Mouse (Mus musculus) C2C12 (cell line): ENCODE results near the gene Stk25. TPM values are rescaled to one million over a fixed set of nuclear protein-coding genes. Genes with fewer than 3 reads are reported as not detected.

ENCODE experiments used
- H3K27me3 ChIP-seq: one replicate; pipeline ENCODE4 v1.6.1; 2011; ENCODE audit not compliant: control insufficient read depth, insufficient read depth, insufficient read length
- H3K36me3 ChIP-seq: one replicate; pipeline ENCODE4 v1.6.1; 2011; ENCODE audit not compliant: control insufficient read depth, insufficient read depth
- H3K4me3 ChIP-seq: one replicate; pipeline ENCODE4 v1.5.1; 2011; ENCODE audit warnings: mild to moderate bottlenecking, control low read depth; ENCODE audit not compliant: poor library complexity, insufficient read depth, severe bottlenecking
- H3K79me2 ChIP-seq: one replicate; pipeline ENCODE4 v1.6.1; 2011; ENCODE audit not compliant: control insufficient read depth, insufficient read depth
- H3K79me3 ChIP-seq: one replicate; pipeline ENCODE4 v1.6.1; 2011; ENCODE audit warnings: low read depth, control low read depth
- H3ac ChIP-seq: one replicate; pipeline ENCODE3; 2011; ENCODE audit warnings: low read depth; ENCODE audit not compliant: control insufficient read depth, insufficient read length
- CEBPB ChIP-seq: IDR thresholded peaks from one replicate; pipeline ENCODE4 v1.6.1; 2011; ENCODE audit warnings: low read depth, mild to moderate bottlenecking, control low read depth, moderate library complexity
- CTCF ChIP-seq: IDR thresholded peaks from one replicate; pipeline ENCODE4 v1.5.1; 2011; ENCODE audit not compliant: control insufficient read depth, insufficient read depth, insufficient read length
- FOSL1 ChIP-seq: IDR thresholded peaks from one replicate; pipeline ENCODE4 v1.8.0; 2011; ENCODE audit warnings: mild to moderate bottlenecking, low read length; ENCODE audit not compliant: poor library complexity, insufficient read depth, severe bottlenecking
- MAX ChIP-seq: IDR thresholded peaks from one replicate; pipeline ENCODE4 v1.6.1; 2011; ENCODE audit warnings: mild to moderate bottlenecking, control low read depth
- MYOD1 ChIP-seq: IDR thresholded peaks from one replicate; pipeline ENCODE4 v1.6.1; 2011; ENCODE audit warnings: low read depth; ENCODE audit not compliant: control insufficient read depth, insufficient read length
- MYOG ChIP-seq: IDR thresholded peaks from one replicate; pipeline ENCODE4 v1.6.1; 2011; ENCODE audit not compliant: control insufficient read depth, insufficient read length; ENCODE audit errors: extremely low read depth
- USF1 ChIP-seq: IDR thresholded peaks from one replicate; pipeline ENCODE4 v1.6.1; 2011; ENCODE audit warnings: low read depth, mild to moderate bottlenecking, control low read depth, moderate library complexity
- polyA plus RNA-seq: library from polyadenylated mRNA; unstranded; fragments of >200 nt; fragmentation: generic; extraction: Trizol; gene quantifications from one replicate; pipeline ENCODE4 v1.2.1, GENCODE M21; 2012; ENCODE audit warnings: missing spikeins

Gene Stk25
- polyA plus RNA-seq, 1 experiment = 57.6 TPM

DNA sequence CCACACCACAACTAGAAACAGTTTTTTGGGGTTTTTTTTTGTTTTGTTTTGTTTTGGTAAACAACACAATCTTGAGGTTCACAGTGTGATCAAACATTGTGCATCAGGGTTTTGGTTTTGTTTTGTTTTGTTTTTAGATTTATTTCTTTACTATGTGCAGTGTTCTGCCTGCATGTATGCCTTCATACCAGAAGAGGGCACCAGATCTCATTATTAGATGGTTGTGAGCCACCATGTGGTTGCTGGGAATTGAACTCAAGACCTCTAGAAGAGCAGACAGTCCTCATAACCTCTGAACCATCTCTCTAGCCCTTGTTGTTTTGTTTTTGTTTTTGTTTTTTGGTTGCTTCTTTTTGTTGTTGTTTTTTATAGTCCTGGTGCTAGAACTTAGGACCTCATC is 64.5 kb downstream of the Stk25 start:
- Histone ChIP-seq H3ac (no peak overlapping the region), H3K79me2 (no peaks in the 10 kb centered on the region), H3K27me3 (no peaks in the 10 kb centered on the region), H3K36me3 (no peaks in the 10 kb centered on the region), H3K79me3 (no peaks in the 10 kb centered on the region), H3K4me3 (no peak overlapping the region)
- TF ChIP-seq MYOD1 (no peak), FOSL1 (no peak), MYOG (no peak), CEBPB (no peak), USF1 (no peak), MAX (no peak), CTCF (no peak)

DNA sequence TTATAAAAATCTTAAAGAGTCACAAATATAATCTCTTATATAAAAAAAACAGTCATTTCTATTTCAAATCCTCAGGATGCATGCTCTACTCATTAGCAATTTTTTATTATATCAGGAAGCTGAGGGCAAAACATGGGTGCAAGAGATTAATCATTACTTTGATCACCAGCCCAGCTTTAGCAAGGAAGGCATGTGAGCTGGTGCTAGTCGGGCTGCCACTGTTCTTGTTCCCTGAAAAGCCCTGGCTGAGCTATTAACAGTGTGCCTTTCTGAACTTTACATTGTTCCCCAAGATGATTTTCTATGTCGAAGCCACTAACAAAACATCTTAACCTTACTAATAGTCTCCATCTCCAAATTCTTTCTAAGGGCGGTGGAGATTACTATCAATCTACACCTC is 70.1 kb downstream of the Stk25 start:
- TF ChIP-seq MAX = no peak
- no peak for TF ChIP-seq CTCF
- no peak for TF ChIP-seq USF1
- TF ChIP-seq MYOD1 = no peak
- TF ChIP-seq FOSL1 = no peak
- TF ChIP-seq MYOG = no peak
- TF ChIP-seq CEBPB = no peak
- H3K27me3 ChIP-seq = no peaks in the 10 kb centered on the region
- H3K79me2 ChIP-seq = no peaks in the 10 kb centered on the region
- no peak overlapping the region for H3K4me3 ChIP-seq
- H3K79me3 ChIP-seq = no peaks in the 10 kb centered on the region
- H3ac ChIP-seq = no peak overlapping the region
- H3K36me3 ChIP-seq = no peaks in the 10 kb centered on the region

DNA sequence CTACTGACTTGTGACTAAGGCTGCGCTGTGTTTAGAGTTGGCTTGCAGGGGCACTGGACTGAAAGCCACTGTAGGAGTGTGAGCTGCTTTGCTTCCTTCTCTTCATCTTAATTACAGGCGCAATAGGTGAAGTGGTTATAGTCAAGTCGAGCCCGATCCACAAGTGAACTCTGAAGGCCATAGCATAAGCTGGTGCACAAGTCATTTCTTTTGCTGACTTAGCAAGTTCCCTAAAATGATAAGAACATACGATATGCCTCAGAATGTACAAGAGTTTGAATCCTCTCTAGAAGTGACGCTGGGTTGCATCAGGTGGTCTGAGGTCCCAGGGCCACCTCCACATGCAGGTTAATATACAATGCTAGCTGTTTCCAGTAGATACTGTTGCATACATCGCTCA is 76.9 kb downstream of the Stk25 start:
- H3ac ChIP-seq = no peak overlapping the region
- H3K4me3 ChIP-seq = no peak overlapping the region
- no peak for TF ChIP-seq MAX
- TF ChIP-seq USF1 = no peak
- no peak for TF ChIP-seq CEBPB
- no peak for TF ChIP-seq CTCF
- no peak for TF ChIP-seq MYOD1
- no peak for TF ChIP-seq MYOG
- no peak for TF ChIP-seq FOSL1
- H3K36me3 ChIP-seq = no peaks in the 10 kb centered on the region
- H3K79me2 ChIP-seq = no peaks in the 10 kb centered on the region
- no peaks in the 10 kb centered on the region for H3K79me3 ChIP-seq
- H3K27me3 ChIP-seq = no peaks in the 10 kb centered on the region

- Histone ChIP-seq H3K36me3 (no peaks in the 10 kb centered on the region), H3K4me3 (no peak overlapping the region), H3ac (no peak overlapping the region), H3K27me3 (no peaks in the 10 kb centered on the region), H3K79me2 (no peaks in the 10 kb centered on the region), H3K79me3 (no peaks in the 10 kb centered on the region)
- no peak for TF ChIP-seq MYOD1
- no peak for TF ChIP-seq CEBPB
- TF ChIP-seq CTCF = no peak
- TF ChIP-seq FOSL1 = no peak
- TF ChIP-seq MYOG = no peak
- TF ChIP-seq MAX = no peak
These were observed 80.6 kb downstream of the Stk25 start for GRCm38 (mm10) chr1:93577861-93578260.

GRCm38 (mm10) chr1:93577066-93577465 is 81.4 kb downstream of the Stk25 start:
- no peaks in the 10 kb centered on the region for H3K79me3 ChIP-seq
- H3K27me3 ChIP-seq = no peaks in the 10 kb centered on the region
- H3ac ChIP-seq = no peak overlapping the region
- TF ChIP-seq USF1 (no peak), FOSL1 (no peak), CEBPB (no peak), MYOD1 (no peak), CTCF (no peak), MAX (no peak), MYOG (no peak)
- H3K4me3 ChIP-seq = no peak overlapping the region
- peaks cover under 1% of the 10 kb centered on the region for H3K36me3 ChIP-seq
- H3K79me2 ChIP-seq = no peaks in the 10 kb centered on the region

Other genes starting within 250 kb of the Stk25 start
- 134 TPM for gene Hdlbp, start 179.8 kb downstream of the Stk25 start, polyA plus RNA-seq
- 3.0 TPM for gene Farp2, start 146.6 kb downstream of the Stk25 start, polyA plus RNA-seq
- gene Bok, start 27.0 kb upstream of the Stk25 start, polyA plus RNA-seq = 219 TPM
- gene Atg4b, start 92.8 kb upstream of the Stk25 start, polyA plus RNA-seq = 43.4 TPM
- gene Thap4, start 96.2 kb upstream of the Stk25 start, polyA plus RNA-seq = 65.2 TPM
- gene Dtymk, start 143.3 kb upstream of the Stk25 start, polyA plus RNA-seq = 255 TPM
- gene Ing5, start 145.3 kb upstream of the Stk25 start, polyA plus RNA-seq = 6.1 TPM
- 6.6 TPM for gene D2hgdh, start 166.2 kb upstream of the Stk25 start, polyA plus RNA-seq
- not detected for gene Gal3st2, start 202.6 kb upstream of the Stk25 start, polyA plus RNA-seq